Mouse (Mus musculus): ENCODE data around the gene Txnrd2. TPM values are rescaled to one million over a fixed set of nuclear protein-coding genes. Genes with fewer than 3 reads are reported as not detected.

Txnrd2 gene
- 10 to 100 TPM; 16.5 to 22.7 (median 19.1) TPM for total RNA-seq (2022)

- peak in 1 of 2 experiments; percentile 84 for DNase-seq (ENCODE audit: low spot score in 2 of 2)
Observed at GRCm38 (mm10) chr16:18426215-18426791, at the start of gene Txnrd2. Gene Txnrd2 (plus strand): TSS chr16:18426384.

- DNase-seq (ENCODE audit: low spot score in 2 of 2), result no peak
Observed at GRCm38 (mm10) chr16:18377203-18377602, 49.0 kb upstream of the Txnrd2 start.

DNA sequence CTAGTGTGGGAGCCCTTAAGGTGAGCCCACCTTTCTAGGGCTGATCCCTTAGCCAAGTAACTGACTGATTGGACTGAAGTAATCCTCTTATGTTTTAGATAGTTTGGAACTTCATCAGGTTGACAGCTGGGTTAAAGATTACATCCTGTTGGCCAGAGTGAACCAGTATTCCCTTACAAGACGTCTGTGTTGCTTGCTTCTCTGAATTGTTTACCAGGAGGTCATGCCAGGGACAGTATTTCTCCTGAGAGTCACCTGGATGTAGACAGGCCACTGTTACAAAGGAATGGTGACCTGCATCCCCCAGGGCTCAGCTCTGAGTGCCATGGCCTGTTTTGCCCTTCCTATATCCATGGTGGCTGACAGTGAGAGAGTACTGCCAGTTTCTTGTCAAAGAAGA, 47.7 kb upstream of the Txnrd2 start:
- DNase-seq (ENCODE audit: low spot score in 2 of 2), result no peak

GRCm38 (mm10) chr16:18379338-18380001, 46.7 kb upstream of the Txnrd2 start:
- no peak for DNase-seq (ENCODE audit: low spot score in 2 of 2)

- no peak for DNase-seq (ENCODE audit: low spot score in 2 of 2)
Observed at GRCm38 (mm10) chr16:18380495-18381063, 45.6 kb upstream of the Txnrd2 start.

DNA sequence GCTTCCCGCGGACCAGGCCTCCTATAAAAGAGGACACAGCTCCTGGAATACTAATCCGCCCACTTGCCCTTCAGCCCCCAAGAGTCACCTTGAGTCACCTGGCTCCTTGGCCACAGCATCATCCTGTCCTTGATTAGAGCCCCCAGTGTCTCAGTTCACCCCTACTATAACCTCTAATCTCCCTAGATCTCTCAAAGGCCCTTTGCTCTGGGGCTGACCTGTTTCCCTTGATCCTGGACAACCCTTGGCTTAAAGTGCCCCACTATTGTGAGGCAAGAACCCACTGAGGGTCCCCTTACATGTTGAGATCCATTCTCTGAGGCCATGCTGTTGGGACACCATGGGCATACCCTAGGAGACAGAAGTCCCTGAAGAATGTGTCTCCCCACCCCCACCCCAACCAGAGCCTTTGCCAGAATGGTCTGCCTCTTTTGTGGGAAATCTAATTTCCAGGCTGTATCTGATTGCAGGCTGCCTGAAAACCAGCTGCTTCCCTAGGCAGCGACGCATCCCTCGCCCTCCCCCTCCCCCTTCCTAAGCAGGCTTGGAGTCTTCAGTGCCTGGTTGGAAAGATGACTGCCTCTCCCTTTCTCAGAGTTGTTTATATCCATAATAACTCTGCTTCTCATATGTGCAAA, 44.4 kb upstream of the Txnrd2 start:
- no peak for DNase-seq (ENCODE audit: low spot score in 2 of 2)

DNA sequence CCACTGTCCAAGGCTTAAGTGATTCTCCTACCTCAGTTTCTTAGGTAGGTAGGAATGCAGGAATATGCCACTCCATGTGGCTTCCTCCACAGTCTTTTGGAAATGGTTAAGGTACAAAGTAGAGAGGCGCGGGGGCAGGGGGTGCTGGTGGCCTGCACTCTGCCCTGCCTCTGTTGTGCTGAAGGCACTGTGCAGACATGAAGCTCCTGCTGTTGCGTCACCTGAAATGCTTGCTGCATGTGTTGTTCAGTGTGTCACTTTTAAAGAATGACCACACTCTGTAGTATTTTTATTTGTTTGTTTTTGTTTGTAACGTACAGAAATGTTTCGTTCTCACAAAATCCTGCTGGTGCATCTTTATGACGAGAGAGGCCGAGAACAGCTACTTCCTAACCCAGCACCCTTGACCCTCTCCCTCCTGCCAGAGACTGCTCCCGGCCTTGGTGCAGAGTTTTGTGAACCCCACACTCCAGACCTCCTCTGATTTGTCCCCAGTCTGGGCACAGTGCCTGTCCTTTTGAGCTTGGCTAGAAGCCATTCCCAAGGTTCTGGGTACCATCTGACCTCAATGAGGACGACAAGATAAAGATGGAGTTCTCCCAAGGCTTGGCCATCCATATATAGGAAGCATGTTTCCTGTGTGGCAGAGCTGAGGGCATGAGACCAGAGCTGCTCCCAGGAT, 43.0 kb upstream of the Txnrd2 start:
- no peak for DNase-seq (ENCODE audit: low spot score in 2 of 2)

- DNase-seq (ENCODE audit: low spot score in 2 of 2), result no peak
Observed at GRCm38 (mm10) chr16:18383756-18384155, 42.4 kb upstream of the Txnrd2 start.

DNA sequence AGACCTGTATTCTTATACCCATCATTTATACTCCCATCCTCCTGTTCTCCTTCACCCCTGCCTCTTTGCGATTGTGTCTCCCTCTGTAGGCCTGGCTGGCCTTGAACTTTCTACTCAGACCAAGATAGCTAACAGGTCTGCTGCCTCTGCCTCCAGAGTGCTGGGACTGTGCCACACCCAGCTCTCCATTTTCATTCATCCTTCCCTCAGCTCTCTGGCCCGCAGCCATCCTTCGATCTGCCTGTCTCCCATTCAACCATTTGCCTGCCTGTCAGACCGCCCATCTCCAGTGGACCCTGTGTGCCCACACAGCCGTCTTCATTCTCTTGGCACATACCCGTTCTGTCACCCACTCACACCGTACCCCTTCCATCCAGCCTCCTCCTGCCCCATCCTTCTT, 42.0 kb upstream of the Txnrd2 start:
- DNase-seq (ENCODE audit: low spot score in 2 of 2), result no peak

GRCm38 (mm10) chr16:18384659-18385058, 41.5 kb upstream of the Txnrd2 start:
- DNase-seq (ENCODE audit: low spot score in 2 of 2), result no peak

GRCm38 (mm10) chr16:18385411-18385810, 40.8 kb upstream of the Txnrd2 start:
- DNase-seq (ENCODE audit: low spot score in 2 of 2), result no peak

- DNase-seq (ENCODE audit: low spot score in 2 of 2), result no peak
Observed at GRCm38 (mm10) chr16:18386451-18386850, 39.7 kb upstream of the Txnrd2 start.

GRCm38 (mm10) chr16:18386972-18387371, 39.2 kb upstream of the Txnrd2 start:
- DNase-seq (ENCODE audit: low spot score in 2 of 2), result no peak

GRCm38 (mm10) chr16:18387704-18388582, 38.2 kb upstream of the Txnrd2 start:
- DNase-seq (ENCODE audit: low spot score in 2 of 2), result no peak

GRCm38 (mm10) chr16:18388583-18389435, 37.4 kb upstream of the Txnrd2 start:
- DNase-seq (ENCODE audit: low spot score in 2 of 2), result no peak

DNA sequence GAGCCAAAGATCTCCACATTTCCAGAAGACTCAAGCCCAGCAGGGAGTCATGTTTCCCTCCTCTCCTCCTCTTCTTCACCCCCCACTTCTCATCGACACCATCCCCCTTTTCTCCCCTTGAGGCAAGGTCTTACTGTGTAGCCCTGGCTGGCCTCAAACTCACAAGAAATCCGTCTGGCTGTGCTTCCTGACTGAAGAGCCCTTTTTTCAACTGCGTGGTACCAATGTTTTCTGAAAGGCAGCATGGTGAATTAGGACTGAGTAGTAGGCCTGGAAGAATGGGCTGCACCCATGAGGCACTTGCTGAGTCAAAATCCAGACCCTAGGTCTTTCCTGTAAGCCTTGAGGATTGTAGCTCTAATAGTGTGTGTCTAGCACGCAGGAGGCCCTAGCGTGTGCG, 35.8 kb upstream of the Txnrd2 start:
- DNase-seq (ENCODE audit: low spot score in 2 of 2), result no peak

DNA sequence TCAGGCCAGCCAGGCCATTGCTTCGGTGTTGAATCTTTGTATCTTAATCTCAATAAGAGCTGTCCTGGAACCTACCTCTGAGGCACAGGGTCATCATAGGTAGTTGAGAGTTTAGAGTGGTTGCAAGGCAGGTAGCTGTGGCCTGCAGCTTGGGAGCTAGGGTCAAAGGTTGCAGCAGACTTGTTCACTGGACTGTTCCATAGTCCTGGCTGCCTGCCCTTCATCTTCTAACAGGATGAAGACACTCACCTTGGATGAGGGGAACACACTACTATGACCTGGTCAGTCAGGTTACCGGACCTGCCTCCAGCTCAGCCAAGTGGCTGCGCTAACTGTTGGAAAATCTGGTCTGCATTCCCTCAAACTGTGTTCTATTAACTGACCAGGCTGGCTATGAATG, 35.1 kb upstream of the Txnrd2 start:
- no peak for DNase-seq (ENCODE audit: low spot score in 2 of 2)

- no peak for DNase-seq (ENCODE audit: low spot score in 2 of 2)
Observed at GRCm38 (mm10) chr16:18391728-18392127, 34.5 kb upstream of the Txnrd2 start.

DNA sequence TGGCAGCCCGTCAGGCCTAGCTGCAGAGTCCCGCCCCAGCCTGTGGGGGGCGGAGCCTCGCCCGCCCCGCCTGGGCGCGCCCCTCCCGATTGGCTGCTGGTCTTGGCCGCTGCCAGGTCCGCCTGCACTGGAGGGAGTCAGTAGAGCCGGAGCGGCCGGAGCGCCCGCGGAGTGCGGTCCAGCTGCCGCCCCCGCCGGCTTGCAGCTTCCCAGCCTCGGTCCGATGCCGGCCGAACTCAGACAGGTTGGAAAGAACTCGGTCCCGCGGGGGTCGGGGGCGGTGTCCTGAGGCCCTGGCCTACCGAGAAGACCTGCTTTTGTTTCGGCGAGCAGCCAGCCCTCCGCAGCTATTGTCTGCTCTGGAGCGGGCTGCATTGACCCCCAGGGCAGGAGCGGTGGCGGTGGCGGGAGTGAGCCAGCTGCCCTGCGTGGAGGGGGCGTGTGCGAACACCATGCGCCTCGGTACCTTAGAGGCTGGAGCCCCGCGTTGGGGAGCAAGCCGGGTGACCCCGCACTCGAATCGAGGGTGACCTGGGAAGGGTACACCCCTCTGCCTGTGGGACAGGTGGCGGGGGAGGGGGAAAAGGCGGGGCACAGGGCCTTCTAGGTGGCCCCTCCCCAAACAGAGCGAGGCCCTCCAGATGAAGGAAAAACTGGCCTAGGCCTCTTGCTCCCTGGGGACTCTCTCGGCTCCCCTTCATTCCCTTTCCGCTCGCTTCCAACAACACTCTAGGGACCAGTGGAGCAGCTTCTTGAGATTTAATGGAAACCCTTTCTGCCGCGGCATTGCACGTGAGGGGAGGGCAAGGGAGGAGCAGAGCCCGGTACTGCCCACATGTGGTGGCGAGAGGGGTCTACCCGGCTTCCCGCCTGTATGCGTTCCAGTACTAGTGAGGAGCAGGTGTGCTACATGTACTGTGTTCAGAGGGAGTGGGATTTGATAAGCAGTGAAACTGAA, 33.4 kb upstream of the Txnrd2 start:
- peak in 1 of 2 experiments; percentile 82 for DNase-seq (ENCODE audit: low spot score in 2 of 2)

All from left cerebral cortex, adult 8-10 months (tissue).